Mouse (Mus musculus): ENCODE results near the gene Olfr518.

Gene Olfr518

DNA sequence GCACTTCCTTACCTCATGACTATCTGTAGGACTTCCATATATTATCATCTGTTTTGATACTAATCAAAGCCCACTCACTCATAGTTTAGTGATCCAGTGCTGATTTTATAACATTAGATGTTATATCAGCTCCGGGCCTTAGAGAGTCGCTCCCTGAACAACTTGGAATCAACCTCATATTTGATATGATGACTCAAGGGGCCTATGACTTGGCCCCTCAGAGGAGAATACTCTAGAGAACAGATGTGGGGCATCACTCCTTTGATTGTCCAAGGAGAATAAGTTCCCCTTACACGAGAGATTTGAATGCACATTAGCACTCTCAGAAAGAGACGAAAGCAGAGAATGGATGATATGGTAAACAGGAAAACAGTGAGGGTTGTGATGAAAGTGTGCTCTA lies at the start of gene Olfr518:
Gene Olfr518 (minus strand): TSS at position 101 of the 400 bp plus-strand sequence.
- DNase-seq (ENCODE audit: low spot score), result no peak

GRCm38 (mm10) chr7:108933794-108934731 lies 49.3 kb upstream of the Olfr518 start, which contains the start of gene Eif3f:
Eif3f (plus strand) TSS chr7:108934417.
- peak; percentile 97 for DNase-seq (ENCODE audit: low spot score)

- DNase-seq (ENCODE audit: low spot score), result no peak
Observed at GRCm38 (mm10) chr7:108929726-108930393, 45.1 kb upstream of the Olfr518 start, which contains the start of gene Nlrp10. Nlrp10 (minus strand) TSS chr7:108930178.

DNA sequence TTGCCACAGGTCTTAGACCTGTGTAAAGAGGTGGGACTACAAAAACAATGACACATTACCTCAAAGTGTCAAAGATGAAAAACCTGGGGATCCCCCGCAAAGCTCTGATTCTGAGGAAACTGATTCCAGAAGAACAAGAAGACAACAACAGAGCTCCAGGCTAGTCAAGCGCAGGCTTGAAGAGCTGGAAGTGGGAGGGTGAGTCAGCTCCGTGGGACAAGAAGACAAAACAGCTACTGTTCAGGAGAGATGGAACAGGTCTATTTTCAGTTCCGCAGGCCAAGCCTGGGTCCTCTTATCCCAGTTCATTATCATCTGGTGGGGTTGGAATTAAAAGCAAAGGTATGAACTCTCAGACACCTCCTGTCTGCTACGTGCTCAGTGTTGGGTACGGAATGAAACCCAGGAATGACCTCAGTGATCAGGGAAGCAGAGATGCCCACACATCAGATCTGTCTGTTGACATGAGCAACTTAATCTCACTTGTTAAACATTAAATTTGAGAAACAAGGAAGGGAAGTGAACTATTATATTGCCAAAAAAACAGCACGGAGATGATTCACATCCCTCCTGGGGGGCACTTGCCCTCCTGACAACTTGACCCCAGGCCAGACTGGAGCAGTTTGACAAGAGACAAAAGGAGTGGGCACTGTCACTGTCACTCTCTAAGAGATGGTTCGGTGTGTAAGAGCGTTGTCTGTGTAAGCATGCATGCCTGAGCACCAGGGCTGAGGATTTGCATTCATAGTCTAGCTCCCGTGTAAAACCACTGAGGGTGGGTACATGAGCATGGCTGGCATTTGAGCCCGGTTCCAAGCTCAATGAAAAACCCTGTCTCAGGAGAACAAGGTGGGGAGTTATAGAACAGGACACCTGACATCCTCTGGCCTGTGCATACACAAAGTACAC lies 43.7 kb upstream of the Olfr518 start:
- DNase-seq (ENCODE audit: low spot score), result no peak

- DNase-seq (ENCODE audit: low spot score), result no peak
Observed at GRCm38 (mm10) chr7:108927043-108927442, 42.2 kb upstream of the Olfr518 start.

- no peak for DNase-seq (ENCODE audit: low spot score)
Observed at GRCm38 (mm10) chr7:108903969-108904368, 19.2 kb upstream of the Olfr518 start.

GRCm38 (mm10) chr7:108894320-108894719 lies 9.5 kb upstream of the Olfr518 start, which contains the start of gene Olfr519:
Olfr519 (minus strand) TSS chr7:108894420.
- DNase-seq (ENCODE audit: low spot score), result no peak

DNA sequence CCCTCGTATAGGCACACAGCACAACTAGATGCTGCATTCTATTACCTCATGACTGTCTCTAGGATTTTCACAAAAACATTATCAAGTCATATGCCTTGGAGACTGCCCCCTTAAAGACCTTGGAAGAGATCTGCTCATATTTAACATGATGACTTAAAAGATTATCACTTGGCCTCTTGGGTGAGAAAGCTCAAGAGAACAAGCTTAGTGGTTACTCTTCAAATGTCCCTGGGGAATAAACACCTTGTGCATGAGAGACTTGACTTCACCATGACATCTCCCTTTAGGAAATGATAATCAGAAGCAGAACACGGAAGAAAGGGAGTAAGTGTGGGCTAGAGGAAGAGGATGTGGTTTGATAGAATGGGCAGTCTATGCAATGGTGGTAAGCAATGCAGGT lies 12.5 kb downstream of the Olfr518 start, which contains the start of gene Olfr517:
Gene Olfr517 (minus strand): TSS at position 101 of the 400 bp plus-strand sequence.
- no peak for DNase-seq (ENCODE audit: low spot score)

- no peak for DNase-seq (ENCODE audit: low spot score)
Observed at GRCm38 (mm10) chr7:108850429-108850828, 34.4 kb downstream of the Olfr518 start, which contains the start of gene Olfr516. Olfr516 (minus strand) TSS chr7:108850529.
